Mouse (Mus musculus) liver, adult 2 months (tissue): ENCODE measurements at regions not wholly inside any gene's neighbourhood (a gene's known extent, or its start where the extent isn't known, plus 50 kb on each side); places are given as distances from the start of the nearest gene placed in this dataset.
"Not testable (repeated sequence)": the region's sequence is repeated elsewhere in the genome, so short reads cannot be mapped to it uniquely, and the experiment has no call there.

Experiments used
- DNase-seq: peaks from one replicate; pipeline ENCODE4 v3.0.0-alpha.2; 2011; ENCODE audit warnings: low read depth, low spot score; ENCODE audit errors: extremely low read depth
- H3K27ac ChIP-seq: fragments of 200-500 bp; replicated peaks from 2 replicates; pipeline ENCODE4 v1.5.1; 2012; ENCODE audit warnings: low read depth, mild to moderate bottlenecking, control low read depth, inconsistent platforms, low read length; ENCODE audit not compliant: insufficient read depth
- H3K27me3 ChIP-seq: fragments of 200-500 bp; 2 replicates; pipeline ENCODE4 v1.6.1; 2012; ENCODE audit warnings: mild to moderate bottlenecking, moderate library complexity, low read length, inconsistent platforms; ENCODE audit not compliant: control insufficient read depth, insufficient read depth
- H3K36me3 ChIP-seq: fragments of 200-500 bp; 2 replicates; pipeline ENCODE4 v1.6.1; 2012; ENCODE audit warnings: low read length, inconsistent platforms; ENCODE audit not compliant: control insufficient read depth, insufficient read depth
- H3K4me1 ChIP-seq: fragments of 200-500 bp; 2 replicates; pipeline ENCODE4 v1.6.1; 2011; ENCODE audit warnings: low read length; ENCODE audit not compliant: control insufficient read depth, insufficient read depth
- H3K4me3 ChIP-seq: fragments of 200-500 bp; 2 replicates; pipeline ENCODE4 v1.5.1; 2011; ENCODE audit warnings: low read depth, mild to moderate bottlenecking, control low read depth, low read length, moderate library complexity; ENCODE audit not compliant: insufficient read depth
- H3K79me2 ChIP-seq: fragments of 200-500 bp; 2 replicates; pipeline ENCODE4 v1.6.1; 2012; ENCODE audit warnings: inconsistent platforms, mild to moderate bottlenecking, low read length, moderate library complexity; ENCODE audit not compliant: control insufficient read depth, insufficient read depth
- H3K9ac ChIP-seq: fragments of 200-500 bp; 2 replicates; pipeline ENCODE4 v1.6.1; 2012; ENCODE audit warnings: low read depth, mild to moderate bottlenecking, control low read depth, inconsistent platforms, low read length
- CTCF ChIP-seq: fragments of 200-500 bp; IDR thresholded peaks from 2 replicates; pipeline ENCODE4 v1.5.1; 2011; ENCODE audit warnings: low read depth, low read length, control low read depth
- POLR2A ChIP-seq: fragments of 200-500 bp; IDR thresholded peaks from 2 replicates; pipeline ENCODE4 v1.6.1; 2011; ENCODE audit warnings: low read length, control low read depth; ENCODE audit not compliant: insufficient read depth; ENCODE audit errors: extremely low read depth
- WGBS: fragments of 180-500 bp; shearing (Covaris S2); methylation state at CpG from one replicate; pipeline ENCODE4 v1.1.7; 2018; 5-methylcytosine and 5-hydroxymethylcytosine counted together

GRCm38 (mm10) chr17:61248411-61248810, 1632.7 kb downstream of the Efna5 start:
- H3K79me2 ChIP-seq, result no peaks in the 10 kb centered on the region
- no peak overlapping the region for H3K9ac ChIP-seq
- no peak for TF ChIP-seq POLR2A
- TF ChIP-seq CTCF, result no peak
- H3K27ac ChIP-seq, result no peak overlapping the region
- no peak overlapping the region for H3K4me3 ChIP-seq
- no peaks in the 10 kb centered on the region for H3K36me3 ChIP-seq
- no peak for DNase-seq
- 67% methylated on average over 3 of the region's 3 CpGs for WGBS
- no peaks in the 10 kb centered on the region for H3K27me3 ChIP-seq
- H3K4me1 ChIP-seq, result no peaks in the 10 kb centered on the region

DNA sequence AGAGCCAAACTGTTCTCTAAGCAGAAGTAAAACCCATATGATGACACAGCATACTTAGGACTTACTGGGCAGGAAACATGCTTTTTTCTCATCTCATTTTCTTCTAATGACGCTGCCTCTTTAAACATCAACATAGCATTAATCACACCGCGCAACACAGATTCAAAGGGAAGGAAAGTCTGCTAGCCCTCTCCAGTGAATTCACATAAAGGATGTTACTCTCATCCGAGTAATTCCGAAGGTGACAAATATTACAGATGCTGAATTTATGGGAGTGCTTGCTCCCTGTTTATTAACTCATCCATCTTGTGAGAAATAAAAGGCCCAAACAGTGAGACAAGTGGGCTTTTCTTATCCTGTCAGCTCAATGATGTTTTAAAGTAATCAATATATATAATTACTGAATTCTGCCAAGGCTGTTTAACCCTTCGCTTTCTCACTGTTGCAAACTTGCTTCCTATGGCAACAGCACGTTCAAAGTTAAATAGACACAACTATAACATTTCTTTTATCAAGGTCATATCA, 1663.9 kb downstream of the Efna5 start:
- Histone ChIP-seq H3K79me2 (no peaks in the 10 kb centered on the region), H3K27me3 (no peaks in the 10 kb centered on the region), H3K4me1 (no peaks in the 10 kb centered on the region), H3K36me3 (no peaks in the 10 kb centered on the region), H3K9ac (no peak overlapping the region), H3K4me3 (no peak overlapping the region), H3K27ac (no peak overlapping the region)
- WGBS, result 82% methylated on average over 7 of the region's 7 CpGs
- TF ChIP-seq POLR2A, result no peak
- TF ChIP-seq CTCF, result no peak
- DNase-seq, result no peak

GRCm38 (mm10) chr17:61204316-61204715, 1676.8 kb downstream of the Efna5 start:
- H3K9ac ChIP-seq, result no peak overlapping the region
- H3K27me3 ChIP-seq, result no peaks in the 10 kb centered on the region
- no peaks in the 10 kb centered on the region for H3K79me2 ChIP-seq
- no peaks in the 10 kb centered on the region for H3K36me3 ChIP-seq
- no peaks in the 10 kb centered on the region for H3K4me1 ChIP-seq
- DNase-seq, result no peak
- H3K4me3 ChIP-seq, result no peak overlapping the region
- no peak for TF ChIP-seq CTCF
- 78% methylated on average over 3 of the region's 3 CpGs for WGBS
- H3K27ac ChIP-seq, result no peak overlapping the region

DNA sequence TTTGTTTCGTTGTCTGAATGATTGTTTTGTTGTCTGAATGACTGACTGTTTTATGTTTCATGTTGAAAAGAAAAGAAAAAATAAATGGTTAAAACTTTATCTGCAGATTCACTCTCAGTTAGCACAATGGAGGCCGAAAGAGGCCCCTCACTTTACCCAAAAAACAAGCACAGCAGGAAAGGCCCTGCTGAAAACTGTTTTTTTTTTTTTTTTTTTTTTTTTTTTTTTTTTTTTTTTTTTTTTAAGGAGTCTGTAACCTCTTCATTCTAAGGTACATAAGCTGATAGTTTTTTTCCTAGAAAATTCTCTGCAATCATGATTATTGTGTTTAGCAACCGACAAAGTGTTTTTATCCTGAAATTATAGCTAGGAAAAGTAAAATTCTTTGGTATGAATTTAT, 1693.2 kb downstream of the Efna5 start:
- H3K79me2 ChIP-seq, H3K36me3 ChIP-seq, DNase-seq, H3K27me3 ChIP-seq, H3K9ac ChIP-seq, H3K4me1 ChIP-seq, H3K27ac ChIP-seq, H3K4me3 ChIP-seq: not testable (repeated sequence)
- 74% methylated on average over 3 of the region's 3 CpGs for whole genome bisulfite sequencing

DNA sequence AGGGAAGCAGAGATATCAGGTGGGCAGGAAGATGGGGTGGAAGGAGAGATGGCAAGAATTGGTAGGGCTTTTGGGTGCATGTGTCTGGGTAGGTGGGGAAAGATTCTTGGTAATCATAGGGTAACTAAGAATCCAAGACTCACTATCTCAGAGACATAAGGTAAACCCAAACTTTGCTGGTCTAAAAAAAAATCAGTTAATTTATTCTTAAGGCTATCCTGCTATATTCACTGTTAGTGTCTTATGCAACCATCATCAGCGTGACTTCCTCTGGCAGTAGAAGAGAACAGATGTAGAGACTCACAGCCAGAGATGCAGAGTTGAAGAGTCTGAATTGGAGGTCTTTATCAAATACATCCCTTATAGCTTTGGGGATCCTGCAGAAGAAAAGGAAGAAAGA, 1704.5 kb downstream of the Efna5 start:
- Histone ChIP-seq H3K27ac (no peak overlapping the region), H3K4me1 (no peaks in the 10 kb centered on the region), H3K79me2 (no peaks in the 10 kb centered on the region), H3K27me3 (no peaks in the 10 kb centered on the region), H3K4me3 (no peak overlapping the region), H3K36me3 (no peaks in the 10 kb centered on the region), H3K9ac (no peak overlapping the region)
- WGBS, result 88% methylated on average over 1 of the region's 1 CpGs
- TF ChIP-seq CTCF (no peak), POLR2A (no peak)
- DNase-seq, result no peak

GRCm38 (mm10) chr17:61159437-61159836, 1721.7 kb downstream of the Efna5 start:
- Histone ChIP-seq H3K9ac (no peak overlapping the region), H3K79me2 (no peaks in the 10 kb centered on the region), H3K27ac (no peak overlapping the region), H3K4me3 (no peak overlapping the region), H3K27me3 (no peaks in the 10 kb centered on the region), H3K4me1 (no peaks in the 10 kb centered on the region), H3K36me3 (no peaks in the 10 kb centered on the region)
- no peak for TF ChIP-seq POLR2A
- TF ChIP-seq CTCF, result no peak
- 84% methylated on average over 2 of the region's 2 CpGs for WGBS
- no peak for DNase-seq
